Mouse (Mus musculus) bone marrow macrophage, adult 2 months (primary cell): ENCODE results near the gene Usf2.

Experiments
- CTCF ChIP-seq: IDR thresholded peaks from 2 replicates; pipeline ENCODE4 v1.5.1; 2012; ENCODE audit warnings: low read depth, mild to moderate bottlenecking, low read length, moderate library complexity
- POLR2A ChIP-seq: IDR thresholded peaks from 2 replicates; pipeline ENCODE4 v1.6.1; 2012; ENCODE audit warnings: mild to moderate bottlenecking, low read depth, low read length, borderline replicate concordance

DNA sequence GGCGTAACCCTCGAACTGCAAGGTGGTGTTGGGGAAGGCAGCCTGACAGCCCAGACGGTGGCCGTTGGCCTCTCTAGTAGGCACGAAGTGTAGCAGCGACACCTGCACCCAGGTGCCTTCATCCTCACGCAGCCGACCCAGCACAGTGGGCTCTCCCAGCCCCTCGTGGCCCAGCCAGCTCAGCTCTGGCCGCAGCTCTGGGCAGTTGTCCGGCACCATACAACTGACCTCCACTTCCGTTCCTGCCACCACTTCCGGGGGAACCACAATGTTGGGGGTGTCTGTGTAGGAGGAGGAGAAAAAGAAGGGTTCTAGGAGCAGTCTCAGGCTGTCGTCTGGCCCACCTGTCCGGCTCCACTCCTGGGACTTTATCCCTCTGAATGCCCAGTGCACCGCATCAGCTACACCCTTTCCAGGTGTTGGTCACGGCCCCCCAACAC lies 47.6 kb downstream of the Usf2 start:
- TF ChIP-seq POLR2A (no peak), CTCF (no peak)
